9 mouse cellular contexts compared by ENCODE assay signal in the genomic region with DNA sequence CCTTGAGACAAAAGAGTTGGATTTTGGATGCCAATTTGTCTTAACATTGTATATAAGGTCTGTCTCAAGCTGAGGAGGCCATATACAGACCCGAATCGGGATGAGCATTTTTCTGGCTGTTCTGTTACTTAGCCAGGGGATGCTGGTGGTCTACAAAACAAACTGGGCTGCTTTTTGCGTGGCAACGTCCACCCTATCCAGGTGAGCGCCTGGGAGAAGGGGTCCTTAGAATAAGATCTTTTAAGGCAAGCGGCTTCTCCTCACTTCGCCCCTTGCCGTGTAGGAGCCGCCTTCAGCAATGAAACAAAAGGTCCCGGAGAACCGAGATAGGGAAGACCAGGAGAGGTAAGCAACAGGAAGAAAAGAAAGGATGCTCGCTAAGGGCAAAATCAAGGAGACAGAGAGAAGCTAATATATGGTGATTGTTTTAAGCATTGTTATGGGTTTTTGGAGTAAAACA.
DNase-seq lines count a peak whose midpoint lies in the region; ATAC-seq lines count a peak whose summit lies in the region.
"Had no signal": no experiment of that assay in that cellular context is flagged by ENCODE, and none has a peak within 500 bp of the region (broad histone marks: within the 10 kb centered on the region; RNA-seq: fewer than 3 reads in every experiment).

No protein-coding gene starts in this region.

- no peaks in the 10 kb centered on the region; the same call in 1 of the 2 replicates for H3K27me3 ChIP-seq in kidney, embryonic 14.5 days (ENCODE audit: control insufficient read depth, insufficient read depth, low read length)
- H3K27me3 ChIP-seq in forebrain, embryonic 14.5 days (replicated peaks; ENCODE audit: control insufficient read depth, insufficient read depth, low read length) = no peaks in the 10 kb centered on the region
- peaks cover 28% of the 10 kb centered on the region for H3K27me3 ChIP-seq in limb, embryonic 10.5 days (ENCODE audit: low read depth, poor library complexity, severe bottlenecking)
- no peaks in the 10 kb centered on the region for H3K27me3 ChIP-seq in neural tube, embryonic 14.5 days (ENCODE audit: control insufficient read depth, insufficient read depth, low read length)

- no peak overlapping the region for H3K27ac ChIP-seq in kidney, embryonic 14.5 days (ENCODE audit: low read depth, low read length)
- no peak overlapping the region for H3K27ac ChIP-seq in forebrain, embryonic 14.5 days (ENCODE audit: low read depth, low read length)
- H3K27ac ChIP-seq in limb, embryonic 10.5 days = peak overlapping the region; percentile 62; the same call in 1 of the 2 replicates
- peak overlapping the region; percentile 41; the same call in 1 of the 2 replicates for H3K27ac ChIP-seq in neural tube, embryonic 14.5 days (ENCODE audit: low read depth, low read length)

- H3K4me1 ChIP-seq in kidney, embryonic 14.5 days (ENCODE audit: control insufficient read depth, insufficient read depth, low read length) = no peaks in the 10 kb centered on the region
- H3K4me1 ChIP-seq in forebrain, embryonic 14.5 days (ENCODE audit: control insufficient read depth, insufficient read depth, low read length) = peaks cover 4% of the 10 kb centered on the region; the same call in 1 of the 2 replicates
- H3K4me1 ChIP-seq in limb, embryonic 10.5 days = peaks cover 8% of the 10 kb centered on the region
- peaks cover 9% of the 10 kb centered on the region; the same call in 1 of the 2 replicates for H3K4me1 ChIP-seq in neural tube, embryonic 14.5 days (ENCODE audit: control insufficient read depth, insufficient read depth, low read length)

- H3K36me3 ChIP-seq in kidney, embryonic 14.5 days (ENCODE audit: control insufficient read depth, insufficient read depth, low read length) = no peaks in the 10 kb centered on the region
- no peaks in the 10 kb centered on the region for H3K36me3 ChIP-seq in forebrain, embryonic 14.5 days (ENCODE audit: control insufficient read depth, insufficient read depth, low read length)
- no peaks in the 10 kb centered on the region for H3K36me3 ChIP-seq in limb, embryonic 10.5 days
- H3K36me3 ChIP-seq in neural tube, embryonic 14.5 days (ENCODE audit: control insufficient read depth, insufficient read depth, low read length) = no peaks in the 10 kb centered on the region

- H3K9me3 ChIP-seq in kidney, embryonic 14.5 days (ENCODE audit: control insufficient read depth, low read length) = no peaks in the 10 kb centered on the region
- no peaks in the 10 kb centered on the region for H3K9me3 ChIP-seq in forebrain, embryonic 14.5 days (replicated peaks; ENCODE audit: control insufficient read depth, low read length)
- H3K9me3 ChIP-seq in limb, embryonic 10.5 days (replicated peaks) = no peaks in the 10 kb centered on the region
- no peaks in the 10 kb centered on the region for H3K9me3 ChIP-seq in neural tube, embryonic 14.5 days (ENCODE audit: control insufficient read depth, low read length)

- DNase-seq in kidney, adult 11 months = no peak
- no peak for DNase-seq in forebrain, embryonic 14.5 days (ENCODE audit: low spot score)
- no peak for DNase-seq in limb, embryonic 10.5 days (ENCODE audit: low spot score)
- no peak for DNase-seq in adrenal gland, adult 8-10 months
- no peak for DNase-seq in adrenal gland, postnatal 14 days
- no peak for DNase-seq in testis, postnatal 14 days (ENCODE audit: low spot score)

- WGBS in kidney, embryonic 14.5 days = 16% methylated on average over 12 of the region's 12 CpGs
- WGBS in forebrain, embryonic 14.5 days = 5% methylated on average over 12 of the region's 12 CpGs
- WGBS in limb, embryonic 10.5 days = 18% methylated on average over 12 of the region's 12 CpGs
- WGBS in neural tube, embryonic 14.5 days = 13% methylated on average over 12 of the region's 12 CpGs

- ATAC-seq in kidney, embryonic 14.5 days (ENCODE audit: low FRiP score, low TSS enrichment) = no peak
- peak; percentile 58 for ATAC-seq in forebrain, embryonic 14.5 days
- 0 out of 2 replicates have a peak, but pooled peaks have one; percentile 21 for ATAC-seq in neural tube, embryonic 14.5 days (ENCODE audit: low read depth)

- peak overlapping the region; percentile 31 for H3K4me2 ChIP-seq in kidney, embryonic 14.5 days (replicated peaks; ENCODE audit: low read depth, low read length)
- peak overlapping the region; percentile 52 for H3K4me2 ChIP-seq in forebrain, embryonic 14.5 days (ENCODE audit: low read length)
- peak overlapping the region; percentile 30; the same call in 1 of the 2 replicates for H3K4me2 ChIP-seq in neural tube, embryonic 14.5 days (ENCODE audit: low read depth, low read length)

- H3K9ac ChIP-seq in kidney, embryonic 14.5 days (ENCODE audit: low read depth, low read length) = peak overlapping the region; percentile 7; the same call in 1 of the 2 replicates
- H3K9ac ChIP-seq in forebrain, embryonic 14.5 days (ENCODE audit: low read length) = peak overlapping the region; percentile 64
- peak overlapping the region; percentile 33 for H3K9ac ChIP-seq in neural tube, embryonic 14.5 days (replicated peaks; ENCODE audit: low read depth, low read length)

- no peak overlapping the region for H3K4me3 ChIP-seq in kidney, embryonic 14.5 days (ENCODE audit: low read length)
- H3K4me3 ChIP-seq in forebrain, embryonic 14.5 days (ENCODE audit: low read depth, low read length) = peak overlapping the region; percentile 20
- H3K4me3 ChIP-seq in limb, embryonic 10.5 days = peak overlapping the region; percentile 36
- H3K4me3 ChIP-seq in neural tube, embryonic 14.5 days (ENCODE audit: low read depth, low read length) = peak overlapping the region; percentile 7
- H3K4me3 ChIP-seq: megakaryocyte, embryonic 14.5 days had no signal

Comparison
In these comparisons a context has a peak if more than half of its experiments do, and no peak if none do; other contexts are left out.
1. H3K27ac ChIP-seq: peak in limb, embryonic 10.5 days (single experiment) and neural tube, embryonic 14.5 days (single experiment); none in kidney, embryonic 14.5 days (single experiment) and forebrain, embryonic 14.5 days (single experiment).
2. H3K9ac ChIP-seq: peak in every context shown above with its lines; median percentile 64 in forebrain, embryonic 14.5 days; 33 in neural tube, embryonic 14.5 days; 7 in kidney, embryonic 14.5 days.
3. Peak in every context shown above with its lines, with median percentiles within 50 percentile points of each other: H3K4me2 ChIP-seq.